Mouse (Mus musculus) G1E (cell line): Measurements from ENCODE around the gene Cdh5. TPM values are rescaled to one million over a fixed set of nuclear protein-coding genes. Genes with fewer than 3 reads are reported as not detected.
"Not testable (repeated sequence)": the region's sequence is repeated elsewhere in the genome, so short reads cannot be mapped to it uniquely, and the experiment has no call there.

Experiments
- ATAC-seq: 2 replicates; pipeline ENCODE4 v1.8.0; 2016; ENCODE audit warnings: mild to moderate bottlenecking; ENCODE audit not compliant: insufficient number of reproducible peaks, poor library complexity, low FRiP score, severe bottlenecking; ENCODE audit errors: extremely low read depth
- DNase-seq: peaks from one replicate; pipeline ENCODE4 v3.0.0; 2012; ENCODE audit warnings: low spot score
- H3K27me3 ChIP-seq: 2 replicates; pipeline ENCODE4 v1.6.1; 2012; ENCODE audit warnings: mild to moderate bottlenecking, low read length, inconsistent platforms; ENCODE audit not compliant: insufficient read depth
- H3K36me3 ChIP-seq: replicated peaks from 2 replicates; pipeline ENCODE3; 2012; ENCODE audit warnings: mild to moderate bottlenecking, inconsistent platforms
- H3K4me1 ChIP-seq: 2 replicates; pipeline ENCODE4 v1.6.1; 2012; ENCODE audit warnings: low read depth, low read length, inconsistent platforms, mixed read lengths; ENCODE audit not compliant: insufficient read depth
- H3K4me3 ChIP-seq: 2 replicates; pipeline ENCODE4 v1.5.1; 2012; ENCODE audit warnings: low read depth, mild to moderate bottlenecking, inconsistent platforms, low read length, moderate library complexity, mixed read lengths
- H3K9me3 ChIP-seq: replicated peaks from 2 replicates; pipeline ENCODE4 v1.6.1; 2012; ENCODE audit warnings: inconsistent platforms
- CTCF ChIP-seq: IDR thresholded peaks from 2 replicates; pipeline ENCODE4 v1.5.1; 2012; ENCODE audit warnings: low read depth, low read length, inconsistent platforms, mixed read lengths
- GATA1 ChIP-seq: IDR thresholded peaks from 2 replicates; pipeline ENCODE4 v1.6.1; 2012; ENCODE audit warnings: borderline replicate concordance, low read length, inconsistent platforms, mixed read lengths
- GATA2 ChIP-seq: IDR thresholded peaks from 2 replicates; pipeline ENCODE4 v1.6.1; 2012; ENCODE audit warnings: low read depth, low read length, inconsistent platforms, borderline replicate concordance
- POLR2AphosphoS5 ChIP-seq: IDR thresholded peaks from 2 replicates; pipeline ENCODE4 v1.6.1; 2012; ENCODE audit warnings: low read depth, low read length, inconsistent platforms; ENCODE audit not compliant: insufficient replicate concordance
- TAL1 ChIP-seq: conservative IDR thresholded peaks from 2 replicates; pipeline ENCODE4 v1.6.1; 2012; ENCODE audit warnings: low read depth, low read length, inconsistent platforms, mixed read lengths
- polyA plus RNA-seq: library from polyadenylated mRNA; stranded (reverse); fragments of >175 nt; gene quantifications from 2 replicates; pipeline ENCODE4 v1.2.3, GENCODE M21; 2012
- total RNA-seq, 2 experiments: library from RNA; stranded (forward) in 1 of 2; stranded (reverse) in 1 of 2; fragments of 200-1000 nt in 1 of 2; fragments of >200 nt in 1 of 2; fragmentation: Nextera tagmentation in 1 of 2; gene quantifications; 2 replicates each; pipeline ENCODE4 v1.2.3; 2014 to 2017

The Cdh5 gene
- total and polyA plus RNA-seq, 3 experiments = 0.05 TPM; not detected in 2

DNA sequence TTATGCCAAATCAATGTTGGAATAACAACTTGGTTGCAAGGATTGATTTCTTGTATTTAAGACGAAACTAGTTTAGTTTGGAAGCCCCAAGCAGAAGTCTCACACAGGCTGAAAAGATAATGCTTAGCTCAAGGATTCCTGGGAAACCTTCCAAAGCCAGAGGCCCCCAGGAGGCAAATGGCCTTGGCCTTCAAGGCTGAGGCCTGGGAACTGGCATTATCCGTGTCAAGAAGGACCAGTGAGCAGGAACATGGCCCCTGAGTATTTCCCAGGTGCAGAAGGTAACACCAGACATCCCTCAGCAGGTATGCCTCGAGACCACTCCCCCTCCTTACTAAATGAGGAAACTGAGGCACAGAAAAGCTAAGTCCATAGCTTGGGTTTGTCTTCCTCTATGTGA is 12.5 kb upstream of the Cdh5 start:
- H3K4me3 ChIP-seq = no peak overlapping the region
- ATAC-seq (no peak), DNase-seq (no peak)
- H3K9me3 ChIP-seq = peaks cover 40% of the 10 kb centered on the region
- no peak for TF ChIP-seq GATA2
- no peak for TF ChIP-seq CTCF
- TF ChIP-seq POLR2AphosphoS5 = no peak
- no peak for TF ChIP-seq GATA1
- TF ChIP-seq TAL1 = no peak
- no peaks in the 10 kb centered on the region for H3K27me3 ChIP-seq
- H3K4me1 ChIP-seq = no peaks in the 10 kb centered on the region
- H3K36me3 ChIP-seq = no peaks in the 10 kb centered on the region

DNA sequence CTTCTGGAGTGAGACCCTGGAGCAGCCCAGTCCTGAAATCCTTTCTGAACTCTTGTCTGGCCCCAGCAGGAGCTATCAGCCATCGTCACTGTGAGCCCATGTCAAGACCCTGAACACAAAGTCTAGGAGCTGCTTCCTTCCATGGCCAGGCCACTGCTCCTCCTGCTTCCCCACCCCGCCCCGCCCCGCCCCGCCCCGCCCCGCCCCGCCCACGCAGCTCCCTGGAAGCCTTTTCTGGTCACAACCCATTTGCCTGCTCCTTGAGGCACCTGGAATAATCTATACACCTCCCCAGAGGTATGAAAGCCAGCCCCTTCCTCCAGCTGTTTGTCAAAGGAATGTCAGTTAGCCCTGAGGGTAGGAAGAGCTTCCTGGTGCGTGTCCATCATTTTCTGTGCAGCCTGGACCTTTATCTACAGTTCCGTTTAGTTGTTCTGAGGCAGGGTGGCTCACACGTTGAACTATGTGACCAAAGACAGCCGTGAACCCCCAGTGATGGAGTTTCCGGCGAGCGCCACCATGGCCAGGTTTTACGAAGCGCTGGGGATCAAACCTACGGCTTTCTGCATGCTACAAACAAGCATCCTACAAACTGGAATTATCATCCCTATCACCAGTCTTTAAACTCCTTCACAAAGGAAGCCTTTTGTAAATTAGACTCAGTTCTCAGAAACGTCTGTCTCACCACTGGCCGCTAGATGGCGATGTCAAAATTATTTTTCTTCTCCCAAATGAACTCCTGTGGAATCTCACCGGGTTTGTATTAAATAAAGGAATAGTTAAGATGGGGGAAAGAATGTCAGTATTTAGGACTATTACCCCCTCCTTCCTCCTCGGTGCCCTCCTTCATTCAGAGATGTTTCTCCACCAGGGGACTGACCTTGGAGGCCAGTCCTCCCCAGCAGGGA is 10.2 kb upstream of the Cdh5 start:
- H3K27me3 ChIP-seq, DNase-seq, H3K36me3 ChIP-seq, H3K4me3 ChIP-seq, H3K4me1 ChIP-seq, ATAC-seq: not testable (repeated sequence)
- peaks cover 52% of the 10 kb centered on the region for H3K9me3 ChIP-seq

DNA sequence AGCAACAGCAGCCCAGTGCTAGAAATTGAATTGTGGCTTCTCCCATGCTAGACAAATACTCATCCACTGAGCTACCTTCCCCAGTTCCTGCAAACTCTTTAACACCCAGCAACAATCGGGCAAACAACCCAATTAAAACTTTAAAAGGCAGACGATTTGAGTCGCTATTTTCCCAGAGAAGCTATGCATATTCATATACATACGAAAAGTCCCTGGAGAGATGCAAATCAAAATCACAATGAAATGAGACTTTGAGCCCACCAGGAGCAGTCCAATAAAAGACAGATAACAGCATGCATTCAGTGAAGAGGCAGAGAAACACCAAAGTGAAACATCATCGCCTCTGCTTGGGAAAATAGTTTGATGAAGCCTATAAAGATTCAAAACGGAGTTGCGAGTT is 8.1 kb upstream of the Cdh5 start:
- Histone ChIP-seq H3K4me3 (no peak overlapping the region), H3K9me3 (peaks cover 58% of the 10 kb centered on the region), H3K4me1 (no peaks in the 10 kb centered on the region), H3K36me3 (no peaks in the 10 kb centered on the region), H3K27me3 (no peaks in the 10 kb centered on the region)
- TF ChIP-seq GATA2 = no peak
- TF ChIP-seq POLR2AphosphoS5 = no peak
- ATAC-seq (no peak), DNase-seq (no peak)

DNA sequence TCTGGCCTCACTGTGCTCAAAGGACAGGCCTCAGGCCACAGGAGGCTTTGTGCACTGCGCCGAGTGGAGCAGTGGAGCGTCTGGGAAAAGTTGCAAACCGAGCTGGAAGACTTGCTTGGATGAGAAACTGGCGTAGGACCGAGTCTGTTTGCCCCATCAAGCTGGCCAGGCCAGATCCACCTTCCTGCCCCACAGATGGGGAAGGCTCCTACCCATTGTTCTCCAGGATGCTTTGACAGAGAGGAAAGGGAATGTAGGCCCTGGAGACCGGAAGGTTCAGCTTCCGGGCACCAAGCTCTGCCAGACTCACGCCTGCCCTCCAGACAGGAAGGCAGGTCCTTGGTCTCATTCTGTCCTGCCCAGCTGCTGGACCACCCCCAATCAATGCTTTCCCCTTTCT is 5.8 kb upstream of the Cdh5 start:
- no peaks in the 10 kb centered on the region for H3K27me3 ChIP-seq
- ATAC-seq = no peak

DNA sequence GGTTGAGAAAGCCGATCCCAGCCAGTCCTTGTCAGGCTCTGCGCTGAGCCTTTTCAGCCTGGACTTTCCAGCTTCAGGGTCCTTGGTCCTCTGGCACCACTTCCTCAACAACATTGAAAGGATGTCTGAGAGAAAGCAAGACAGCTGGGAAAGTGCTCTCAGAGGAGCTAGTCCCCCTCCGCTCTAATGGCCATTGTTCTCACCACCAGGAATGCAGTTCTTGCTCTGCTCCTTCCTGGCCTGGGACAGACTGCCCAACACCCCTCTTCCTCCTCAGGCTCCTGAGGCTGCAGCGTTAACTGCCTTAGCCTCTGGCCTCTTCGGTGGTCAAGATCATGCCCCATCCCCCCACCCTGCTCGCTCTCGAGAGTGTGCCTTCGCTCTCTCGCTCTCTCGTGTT is 4.8 kb upstream of the Cdh5 start:
- H3K27me3 ChIP-seq = no peaks in the 10 kb centered on the region
- ATAC-seq (no peak), DNase-seq (no peak)
- H3K36me3 ChIP-seq = no peaks in the 10 kb centered on the region
- H3K4me3 ChIP-seq = no peak overlapping the region
- H3K4me1 ChIP-seq = no peaks in the 10 kb centered on the region
- peaks cover 65% of the 10 kb centered on the region for H3K9me3 ChIP-seq
- TF ChIP-seq GATA2 (no peak), CTCF (no peak), GATA1 (no peak)

More for the DNA sequence above, 5.8 kb upstream of the Cdh5 start:
- Histone ChIP-seq H3K4me3 (no peak overlapping the region), H3K36me3 (no peaks in the 10 kb centered on the region), H3K9me3 (peaks cover 55% of the 10 kb centered on the region), H3K4me1 (no peaks in the 10 kb centered on the region)
- TF ChIP-seq GATA2 (no peak), POLR2AphosphoS5 (no peak), GATA1 (no peak), CTCF (no peak), TAL1 (no peak)
- DNase-seq = no peak

DNA sequence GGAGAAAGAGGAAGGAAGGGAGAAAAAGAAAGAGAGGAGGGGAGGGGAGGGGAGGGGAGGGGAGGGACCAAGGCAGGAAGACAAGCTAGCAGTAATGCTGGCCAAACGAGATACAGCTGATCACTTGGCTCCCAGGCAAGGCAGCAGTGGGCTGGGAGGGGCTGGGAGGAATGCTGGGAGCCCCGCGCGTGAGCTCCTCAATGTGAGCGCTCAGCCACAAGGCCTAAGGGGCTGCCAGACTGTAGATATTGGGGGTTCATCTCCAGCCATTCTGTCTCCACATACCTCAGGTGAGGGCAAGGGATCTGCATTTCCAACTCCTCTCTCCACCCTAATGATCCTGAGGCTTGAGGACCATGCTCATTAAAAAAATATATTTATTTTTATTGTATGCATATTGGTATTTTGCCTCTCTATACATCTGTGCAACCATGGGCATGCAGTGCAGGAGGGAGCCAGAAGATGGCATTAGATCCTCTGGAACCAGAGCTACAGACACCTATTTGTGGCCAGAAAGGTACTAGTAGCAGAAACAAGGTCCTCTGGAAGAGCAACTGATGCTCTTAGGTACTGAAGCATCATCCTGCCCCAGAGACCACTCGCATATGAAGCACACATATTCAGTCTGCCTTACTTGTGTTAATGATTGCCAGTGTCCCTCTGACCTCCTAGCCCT is 2.6 kb upstream of the Cdh5 start:
- H3K4me3 ChIP-seq = no peak overlapping the region
- H3K27me3 ChIP-seq = no peaks in the 10 kb centered on the region
- no peaks in the 10 kb centered on the region for H3K36me3 ChIP-seq
- TF ChIP-seq POLR2AphosphoS5 (no peak), GATA1 (no peak), GATA2 (no peak), CTCF (no peak), TAL1 (no peak)
- peaks cover 76% of the 10 kb centered on the region for H3K9me3 ChIP-seq
- DNase-seq = no peak
- no peaks in the 10 kb centered on the region for H3K4me1 ChIP-seq
- ATAC-seq = no peak
